8 mouse cellular contexts compared by ENCODE assay signal in the genomic region with DNA sequence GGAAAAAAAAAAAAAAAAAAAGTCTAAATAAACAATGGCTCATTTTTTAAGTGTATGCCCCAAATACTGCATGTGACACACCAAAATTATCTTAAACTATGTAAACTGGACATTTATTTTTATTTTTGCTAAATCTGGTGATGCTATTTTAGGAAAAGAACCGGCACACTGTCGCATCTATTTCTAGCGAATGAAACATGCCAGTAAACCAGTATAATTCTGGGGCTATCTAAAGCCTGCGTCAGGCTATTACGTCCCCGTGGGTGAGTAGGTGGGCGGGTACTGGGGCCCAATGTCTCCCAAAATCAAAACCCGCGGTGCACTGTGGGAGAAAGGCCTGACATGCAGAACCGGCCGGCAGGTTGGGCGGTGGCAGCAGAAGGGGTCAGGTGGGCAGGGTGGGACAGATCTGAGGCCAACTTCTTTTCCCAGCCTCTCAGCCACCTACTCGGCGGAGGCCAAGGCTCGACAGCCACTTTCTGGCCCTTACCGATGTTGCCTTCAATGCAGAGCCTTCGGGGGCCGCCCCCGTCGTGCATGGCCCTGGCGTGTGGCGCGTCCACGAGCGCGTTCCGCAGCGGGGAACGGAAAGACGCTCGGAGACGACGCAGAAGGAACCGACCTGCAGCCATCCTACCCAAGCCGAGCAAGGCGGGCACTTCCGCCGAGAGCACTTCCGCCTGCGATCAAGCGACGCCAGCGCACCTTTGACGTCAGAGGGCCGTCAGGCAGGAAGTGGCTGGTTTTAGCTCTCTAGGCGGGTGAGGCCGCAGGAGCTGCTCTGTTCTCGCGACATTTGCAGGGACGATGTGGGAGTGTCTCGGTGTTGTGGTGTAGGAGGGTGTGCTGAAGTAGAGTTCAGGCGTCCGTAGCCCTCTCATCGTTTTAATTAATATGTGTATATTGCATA. TPM values are rescaled to one million over a fixed set of nuclear protein-coding genes. Genes with fewer than 3 reads are reported as not detected.
DNase-seq lines count a peak whose midpoint lies in the region; ATAC-seq lines count a peak whose summit lies in the region.

A gene (minus strand): TSS at position 712 of the 910 bp plus-strand sequence.

- peak; percentile 98 for DNase-seq in MEL-GATA-1-ER (ENCODE audit: extremely low read depth, low read depth)
- peak; percentile 95 for DNase-seq in cerebellum, adult 8-10 months
- DNase-seq in forelimb bud, embryonic 11.5 days (ENCODE audit: low read depth, low spot score): peak; percentile 99
- DNase-seq in layer of hippocampus, adult 9-10 months (ENCODE audit: low spot score): peak; percentile 90
- peak; percentile 67 for DNase-seq in ovary, postnatal 10 days (ENCODE audit: low spot score)
- DNase-seq in thymus, postnatal 10 days (ENCODE audit: low spot score in 2 of 2): peak; percentile 97 to 98

- peaks cover 10% of the 10 kb centered on the region for H3K4me1 ChIP-seq in lung, embryonic 16.5 days (replicated peaks; ENCODE audit: control insufficient read depth, insufficient read depth, low read length)

- H3K36me3 ChIP-seq in lung, embryonic 16.5 days (ENCODE audit: control insufficient read depth, insufficient read depth, low read length): no peaks in the 10 kb centered on the region

- peak within 1 kb of the TSS; percentile 84 for H3K4me3 ChIP-seq in lung, embryonic 16.5 days (ENCODE audit: low read length)

- H3K9ac ChIP-seq in lung, embryonic 16.5 days (ENCODE audit: low read length): peak within 1 kb of the TSS; percentile 89

- H3K4me2 ChIP-seq in lung, embryonic 16.5 days (ENCODE audit: low read depth, low read length): peak within 1 kb of the TSS; percentile 77

- ATAC-seq in hematopoietic stem cell, adult 5-6 weeks (replicated peaks in 1 of 2; ENCODE audit: insufficient read depth in 1 of 2, low FRiP score in 2 of 2, low TSS enrichment in 1 of 2, low read depth in 1 of 2, poor library complexity in 2 of 2, severe bottlenecking in 2 of 2): peak; percentile 92 to 94
- peak; percentile 98 for ATAC-seq in lung, embryonic 16.5 days (ENCODE audit: low read depth)

- H3K27me3 ChIP-seq in lung, embryonic 16.5 days (ENCODE audit: control insufficient read depth, insufficient read depth, low read depth, low read length): no peaks in the 10 kb centered on the region

- WGBS in lung, embryonic 16.5 days: under 1% methylated on average over 54 of the region's 54 CpGs

- H3K9me3 ChIP-seq in lung, embryonic 16.5 days (ENCODE audit: control insufficient read depth, low read length): no peaks in the 10 kb centered on the region

- peak within 1 kb of the TSS; percentile 96 for H3K27ac ChIP-seq in lung, embryonic 16.5 days (ENCODE audit: low read length)

RNA-seq across cellular contexts. Expression of the gene that starts here (rescaled TPM):
- 52.6 and 55.5 TPM in 2 replicates for total RNA-seq in hematopoietic stem cell, adult 5-6 weeks (2017)
- polyA plus RNA-seq in lung, embryonic 16.5 days (2015; fragmentation: Nextera tagmentation; extraction: Ambion mirVana): 78.3 and 87.0 TPM in 2 replicates

Comparison
In these comparisons a context has a peak if more than half of its experiments do, and no peak if none do; other contexts are left out.
1. Peak in every context shown above with its lines: DNase-seq, ATAC-seq, H3K4me3 ChIP-seq and H3K27ac ChIP-seq.